Mouse (Mus musculus) stomach, postnatal 0 days (tissue): ENCODE results near the gene Hexim1. TPM values are rescaled to one million over a fixed set of nuclear protein-coding genes. Genes with fewer than 3 reads are reported as not detected.

ENCODE experiments used
- ATAC-seq: fragments of 200-750 bp; cut with Nextera tagmentation; 2 replicates; pipeline ENCODE4 v1.8.0; 2017; ENCODE audit not compliant: low FRiP score, low TSS enrichment
- DNase-seq: peaks from one replicate; pipeline ENCODE4 v3.0.0-alpha.2; 2016; ENCODE audit warnings: low spot score
- H3K27ac ChIP-seq: fragments of 300-500 bp; sonication (generic); replicated peaks from 2 replicates; pipeline ENCODE4 v1.5.1; 2014; ENCODE audit warnings: mild to moderate bottlenecking, control low read depth
- H3K27me3 ChIP-seq: fragments of 300-500 bp; sonication (generic); 2 replicates; pipeline ENCODE4 v1.6.1; 2014; ENCODE audit warnings: low read length; ENCODE audit not compliant: control insufficient read depth, insufficient read depth
- H3K36me3 ChIP-seq: fragments of 300-500 bp; sonication (generic); 2 replicates; pipeline ENCODE4 v1.6.1; 2014; ENCODE audit warnings: low read length, mixed read lengths; ENCODE audit not compliant: control insufficient read depth, insufficient read depth
- H3K4me1 ChIP-seq: fragments of 300-500 bp; sonication (generic); replicated peaks from 2 replicates; pipeline ENCODE4 v1.6.1; 2014; ENCODE audit warnings: antibody characterized with exemption; ENCODE audit not compliant: control insufficient read depth, insufficient read depth
- H3K4me2 ChIP-seq: fragments of 300-500 bp; sonication (generic); replicated peaks from 2 replicates; pipeline ENCODE4 v1.6.1; 2014; ENCODE audit warnings: low read depth, mild to moderate bottlenecking, control low read depth, moderate library complexity
- H3K4me3 ChIP-seq: fragments of 300-500 bp; sonication (generic); 2 replicates; pipeline ENCODE4 v1.5.1; 2014; ENCODE audit warnings: low read depth, low read length, control low read depth
- H3K9ac ChIP-seq: fragments of 300-500 bp; sonication (generic); 2 replicates; pipeline ENCODE4 v1.6.1; 2014; ENCODE audit warnings: mild to moderate bottlenecking, low read length, control low read depth, mixed read lengths
- H3K9me3 ChIP-seq: fragments of 300-500 bp; sonication (generic); 2 replicates; pipeline ENCODE4 v1.6.1; 2016; ENCODE audit warnings: low read length; ENCODE audit not compliant: control insufficient read depth
- CTCF ChIP-seq: IDR thresholded peaks from 2 replicates; pipeline ENCODE4 v1.5.1; 2016; ENCODE audit warnings: antibody characterized with exemption, low read depth, mild to moderate bottlenecking, moderate library complexity
- EP300 ChIP-seq: optimal IDR thresholded peaks from 2 replicates; pipeline ENCODE3; 2016; ENCODE audit warnings: antibody characterized with exemption
- WGBS: fragments of 180-500 bp; shearing (Covaris S2); extraction: QIAGEN DNeasy Blood & Tissue Kit; methylation state at CpG from one replicate; pipeline ENCODE4 v1.1.7; 2014; 5-methylcytosine and 5-hydroxymethylcytosine counted together
- polyA plus RNA-seq: library from polyadenylated mRNA; unstranded; fragments of >200 nt; fragmentation: Nextera tagmentation; extraction: Ambion mirVana; gene quantifications from 2 replicates; pipeline ENCODE4 v1.2.1, GENCODE M21; 2015

Hexim1 gene
- polyA plus RNA-seq, 1 experiment from 2014 or later = 3.8 TPM

DNA sequence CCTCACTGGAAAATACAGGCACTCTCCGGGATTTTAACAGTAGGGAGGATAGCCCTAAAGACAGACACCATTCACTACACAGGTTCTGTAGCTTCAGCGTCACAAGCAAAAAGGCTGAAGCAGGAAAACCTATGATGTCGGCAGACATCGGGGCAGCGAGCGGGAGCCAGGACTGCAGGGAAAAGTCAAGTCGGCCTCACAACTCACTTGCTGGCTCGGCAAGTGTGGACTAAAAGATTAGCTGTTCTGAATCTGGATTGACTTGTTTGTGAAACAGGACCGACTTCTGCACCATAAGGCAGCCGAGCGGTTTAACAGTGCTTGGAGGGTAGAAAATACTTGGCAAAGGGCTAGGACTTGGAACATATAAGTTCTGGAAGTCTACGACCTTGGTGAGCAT is 3.0 kb upstream of the Hexim1 start:
- Histone ChIP-seq H3K4me1 (peaks cover 18% of the 10 kb centered on the region), H3K4me3 (no peak overlapping the region), H3K4me2 (0 out of 2 replicates have a peak overlapping the region, but pooled peaks have one; percentile 70), H3K9ac (peak overlapping the region; percentile 69; the same call in 1 of the 2 replicates), H3K27me3 (no peaks in the 10 kb centered on the region), H3K36me3 (no peaks in the 10 kb centered on the region), H3K9me3 (no peaks in the 10 kb centered on the region), H3K27ac (peak overlapping the region; percentile 91)
- 31% methylated on average over 12 of the region's 12 CpGs for WGBS
- DNase-seq = peak; percentile 25
- ATAC-seq = no peak
- TF ChIP-seq EP300 (no peak), CTCF (no peak)

DNA sequence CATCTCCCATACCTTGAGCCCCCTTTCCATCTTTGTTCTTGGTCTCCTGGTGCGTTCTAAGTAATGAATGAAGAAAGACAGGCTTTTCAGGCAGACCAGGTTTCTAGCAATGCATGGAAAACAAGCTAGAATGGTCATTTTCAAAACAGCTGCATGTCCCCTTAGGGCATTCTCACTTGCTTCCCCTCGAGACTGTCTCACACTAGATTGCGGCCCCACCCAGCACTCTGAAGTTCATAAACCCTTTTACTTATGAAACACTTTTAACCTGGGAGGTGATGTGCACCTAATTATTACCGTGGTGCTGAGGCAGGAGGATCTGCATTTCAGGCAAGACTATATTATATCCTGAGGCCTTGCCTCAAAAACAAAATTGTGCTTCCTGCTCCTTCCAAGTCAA is 2.3 kb upstream of the Hexim1 start:
- Histone ChIP-seq H3K27me3 (no peaks in the 10 kb centered on the region), H3K4me2 (no peak overlapping the region), H3K4me3 (no peak overlapping the region), H3K36me3 (no peaks in the 10 kb centered on the region), H3K9me3 (no peaks in the 10 kb centered on the region), H3K9ac (no peak overlapping the region), H3K27ac (peak overlapping the region; percentile 91; the same call in 1 of the 2 replicates), H3K4me1 (peaks cover 21% of the 10 kb centered on the region)
- no peak for DNase-seq
- no peak for TF ChIP-seq CTCF
- no peak for TF ChIP-seq EP300
- no peak for ATAC-seq
- 66% methylated on average over 4 of the region's 4 CpGs for WGBS

- no peaks in the 10 kb centered on the region for H3K36me3 ChIP-seq
- ATAC-seq (no peak), DNase-seq (no peak)
- peak overlapping the region; percentile 94 for H3K27ac ChIP-seq
- H3K4me3 ChIP-seq = peak overlapping the region; percentile 53
- TF ChIP-seq EP300 = no peak
- TF ChIP-seq CTCF = no peak
- H3K4me2 ChIP-seq = peak overlapping the region; percentile 66
- peaks cover 21% of the 10 kb centered on the region for H3K4me1 ChIP-seq
- H3K9me3 ChIP-seq = no peaks in the 10 kb centered on the region
- H3K27me3 ChIP-seq = no peaks in the 10 kb centered on the region
- peak overlapping the region; percentile 80 for H3K9ac ChIP-seq
- WGBS = 86% methylated on average over 11 of the region's 11 CpGs
These were observed 1.6 kb upstream of the Hexim1 start for GRCm38 (mm10) chr11:103114270-103114943.

GRCm38 (mm10) chr11:103115163-103116007 is 646 bp upstream of the Hexim1 start:
- Histone ChIP-seq H3K4me3 (peak overlapping the region; percentile 53), H3K27ac (peak overlapping the region; percentile 94), H3K27me3 (no peaks in the 10 kb centered on the region), H3K9ac (peak overlapping the region; percentile 80), H3K36me3 (no peaks in the 10 kb centered on the region), H3K4me2 (peak overlapping the region; percentile 66), H3K4me1 (peaks cover 21% of the 10 kb centered on the region), H3K9me3 (no peaks in the 10 kb centered on the region)
- DNase-seq = peak; percentile 82
- ATAC-seq = peak; percentile 69
- under 1% methylated on average over 34 of the region's 34 CpGs for WGBS
- TF ChIP-seq CTCF (no peak), EP300 (peak; percentile 95)

- Histone ChIP-seq H3K27me3 (no peaks in the 10 kb centered on the region), H3K9ac (peak overlapping the region; percentile 64), H3K36me3 (no peaks in the 10 kb centered on the region), H3K4me2 (peak overlapping the region; percentile 86), H3K9me3 (no peaks in the 10 kb centered on the region), H3K27ac (peak overlapping the region; percentile 91), H3K4me3 (peak overlapping the region; percentile 70), H3K4me1 (peaks cover 15% of the 10 kb centered on the region)
- TF ChIP-seq CTCF (peak; percentile 84), EP300 (no peak)
- DNase-seq (peak; percentile 81), ATAC-seq (peak; percentile 22)
- WGBS = under 1% methylated on average over 35 of the region's 35 CpGs
These were observed 1.0 kb downstream of the Hexim1 start for GRCm38 (mm10) chr11:103116959-103117590.
